Mouse (Mus musculus) heart, adult 2 months (tissue): ENCODE results near the gene Cd247.
A peak's percentile ranks its signal among the peaks of the same experiment; 100 is the strongest.

Experiments
- EP300 ChIP-seq: fragments of 200-500 bp; IDR thresholded peaks from 2 replicates; pipeline ENCODE4 v1.6.1; 2011; ENCODE audit warnings: low read depth, low read length, control low read depth; ENCODE audit not compliant: insufficient read depth
- POLR2A ChIP-seq: fragments of 200-500 bp; IDR thresholded peaks from 2 replicates; pipeline ENCODE4 v1.6.1; 2011; ENCODE audit warnings: mild to moderate bottlenecking, low read depth, low read length, control low read depth; ENCODE audit not compliant: insufficient read depth

DNA sequence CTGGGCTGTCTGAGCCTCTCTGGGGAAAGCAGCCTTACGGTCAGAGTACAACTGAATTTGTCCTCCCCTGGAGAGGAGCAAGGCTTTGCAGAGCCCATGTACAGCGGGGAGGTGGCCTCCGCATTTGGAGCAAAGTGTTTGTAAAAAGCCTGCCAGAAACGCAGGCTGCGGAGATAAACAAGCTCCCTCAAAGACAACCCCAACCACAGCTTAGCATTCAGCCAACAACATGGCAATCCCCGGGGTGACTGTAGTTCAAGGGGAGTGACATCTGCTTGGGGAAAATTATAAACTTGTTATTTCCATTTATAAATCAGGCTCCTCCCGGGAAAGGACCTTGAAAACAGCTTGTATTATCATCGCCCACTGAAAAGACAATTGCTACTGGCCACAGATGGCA is 49.1 kb downstream of the Cd247 start:
- TF ChIP-seq POLR2A (no peak), EP300 (peak; percentile 60; the same call in 1 of the 2 replicates)
